Mouse (Mus musculus): Measurements from ENCODE around the gene Fancc. TPM values are rescaled to one million over a fixed set of nuclear protein-coding genes. Genes with fewer than 3 reads are reported as not detected.

Gene Fancc
- polyA plus RNA-seq, 2 experiments = 6.9 to 8.6 TPM

GRCm38 (mm10) chr13:63486791-63487706 is 10.0 kb downstream of the Fancc start:
- ATAC-seq (ENCODE audit: insufficient read depth) (no peak), DNase-seq (ENCODE audit: low read depth in 3 of 3, low spot score in 3 of 3) (no peak)
- Histone ChIP-seq H3K27ac (no peak overlapping the region), H3K4me1 (replicated peaks; ENCODE audit: control insufficient read depth in 2 of 2, insufficient read depth in 2 of 2, low read length in 1 of 2) (no peaks in the 10 kb centered on the region), H3K27me3 (ENCODE audit: control insufficient read depth, insufficient read depth, low read length) (no peaks in the 10 kb centered on the region), H3K4me3 (ENCODE audit: insufficient read depth in 1 of 2, low read depth in 2 of 2, low read length in 2 of 2) (no peak overlapping the region), H3K9ac (replicated peaks) (no peak overlapping the region), H3K9me3 (ENCODE audit: control insufficient read depth, low read length) (no peaks in the 10 kb centered on the region), H3K4me2 (ENCODE audit: low read depth) (no peak overlapping the region), H3K36me3 (replicated peaks; ENCODE audit: control insufficient read depth, insufficient read depth, low read depth) (no peaks in the 10 kb centered on the region)
- no peak for TF ChIP-seq CTCF (IDR thresholded peaks at IDR 0.05; ENCODE audit: low read depth)
- TF ChIP-seq EP300 (IDR thresholded peaks at IDR 0.05; ENCODE audit: low read depth) = no peak
- 47% methylated on average over 18 of the region's 18 CpGs for WGBS (ENCODE audit: insufficient replicate concordance)

GRCm38 (mm10) chr13:63475356-63475755 is 21.7 kb downstream of the Fancc start:
- 77% methylated on average over 8 of the region's 8 CpGs for WGBS (ENCODE audit: insufficient replicate concordance)
- H3K4me2 ChIP-seq (ENCODE audit: low read depth) = no peak overlapping the region
- no peaks in the 10 kb centered on the region for H3K36me3 ChIP-seq (replicated peaks; ENCODE audit: control insufficient read depth, insufficient read depth, low read depth)
- H3K4me1 ChIP-seq (replicated peaks; ENCODE audit: control insufficient read depth in 2 of 2, insufficient read depth in 2 of 2, low read length in 1 of 2) = no peaks in the 10 kb centered on the region
- no peaks in the 10 kb centered on the region for H3K9me3 ChIP-seq (ENCODE audit: control insufficient read depth, low read length)
- H3K9ac ChIP-seq (replicated peaks) = no peak overlapping the region
- ATAC-seq (ENCODE audit: insufficient read depth) (no peak), DNase-seq (ENCODE audit: low read depth in 3 of 3, low spot score in 3 of 3) (no peak)
- H3K27me3 ChIP-seq (ENCODE audit: control insufficient read depth, insufficient read depth, low read length) = no peaks in the 10 kb centered on the region
- H3K4me3 ChIP-seq (ENCODE audit: insufficient read depth in 1 of 2, low read depth in 2 of 2, low read length in 2 of 2) = no peak overlapping the region
- TF ChIP-seq EP300 (IDR thresholded peaks at IDR 0.05; ENCODE audit: low read depth) (no peak), CTCF (IDR thresholded peaks at IDR 0.05; ENCODE audit: low read depth) (no peak)
- H3K27ac ChIP-seq = no peak overlapping the region

GRCm38 (mm10) chr13:63452898-63453297 is 44.2 kb downstream of the Fancc start:
- no peak for TF ChIP-seq EP300 (IDR thresholded peaks at IDR 0.05; ENCODE audit: low read depth)
- TF ChIP-seq CTCF (IDR thresholded peaks at IDR 0.05; ENCODE audit: low read depth) = no peak
- Histone ChIP-seq H3K9me3 (ENCODE audit: control insufficient read depth, low read length) (no peaks in the 10 kb centered on the region), H3K4me2 (ENCODE audit: low read depth) (no peak overlapping the region), H3K27me3 (ENCODE audit: control insufficient read depth, insufficient read depth, low read length) (no peaks in the 10 kb centered on the region), H3K36me3 (replicated peaks; ENCODE audit: control insufficient read depth, insufficient read depth, low read depth) (no peaks in the 10 kb centered on the region), H3K9ac (replicated peaks) (no peak overlapping the region), H3K27ac (no peak overlapping the region), H3K4me3 (ENCODE audit: insufficient read depth in 1 of 2, low read depth in 2 of 2, low read length in 2 of 2) (no peak overlapping the region), H3K4me1 (replicated peaks; ENCODE audit: control insufficient read depth in 2 of 2, insufficient read depth in 2 of 2, low read length in 1 of 2) (no peaks in the 10 kb centered on the region)
- WGBS (ENCODE audit: insufficient replicate concordance) = 49% methylated on average over 5 of the region's 5 CpGs
- ATAC-seq (ENCODE audit: insufficient read depth) (no peak), DNase-seq (ENCODE audit: low read depth in 3 of 3, low spot score in 3 of 3) (no peak)

GRCm38 (mm10) chr13:63451140-63451539 is 45.9 kb downstream of the Fancc start:
- whole genome bisulfite sequencing (ENCODE audit: insufficient replicate concordance) = 56% methylated on average over 7 of the region's 7 CpGs
- H3K9ac ChIP-seq (replicated peaks) = no peak overlapping the region
- ATAC-seq (ENCODE audit: insufficient read depth) = no peak
- no peak overlapping the region for H3K4me3 ChIP-seq (ENCODE audit: insufficient read depth in 1 of 2, low read depth in 2 of 2, low read length in 2 of 2)
- H3K4me1 ChIP-seq (replicated peaks; ENCODE audit: control insufficient read depth in 2 of 2, insufficient read depth in 2 of 2, low read length in 1 of 2) = no peaks in the 10 kb centered on the region
- no peak for DNase-seq (ENCODE audit: low read depth in 3 of 3, low spot score in 3 of 3)
- no peaks in the 10 kb centered on the region for H3K27me3 ChIP-seq (ENCODE audit: control insufficient read depth, insufficient read depth, low read length)
- H3K9me3 ChIP-seq (ENCODE audit: control insufficient read depth, low read length) = no peaks in the 10 kb centered on the region
- no peaks in the 10 kb centered on the region for H3K36me3 ChIP-seq (replicated peaks; ENCODE audit: control insufficient read depth, insufficient read depth, low read depth)
- no peak for TF ChIP-seq CTCF (IDR thresholded peaks at IDR 0.05; ENCODE audit: low read depth)
- no peak for TF ChIP-seq EP300 (IDR thresholded peaks at IDR 0.05; ENCODE audit: low read depth)
- H3K4me2 ChIP-seq (ENCODE audit: low read depth) = no peak overlapping the region
- H3K27ac ChIP-seq = no peak overlapping the region

- no peaks in the 10 kb centered on the region for H3K4me1 ChIP-seq (replicated peaks; ENCODE audit: control insufficient read depth in 2 of 2, insufficient read depth in 2 of 2, low read length in 1 of 2)
- H3K9me3 ChIP-seq (ENCODE audit: control insufficient read depth, low read length) = no peaks in the 10 kb centered on the region
- no peak for DNase-seq (ENCODE audit: low read depth in 3 of 3, low spot score in 3 of 3)
- H3K4me3 ChIP-seq (ENCODE audit: insufficient read depth in 1 of 2, low read depth in 2 of 2, low read length in 2 of 2) = no peak overlapping the region
- H3K27ac ChIP-seq = no peak overlapping the region
- H3K27me3 ChIP-seq (ENCODE audit: control insufficient read depth, insufficient read depth, low read length) = no peaks in the 10 kb centered on the region
- 57% methylated on average over 6 of the region's 6 CpGs for WGBS (ENCODE audit: insufficient replicate concordance)
- no peak for ATAC-seq (ENCODE audit: insufficient read depth)
- TF ChIP-seq EP300 (IDR thresholded peaks at IDR 0.05; ENCODE audit: low read depth) (no peak), CTCF (IDR thresholded peaks at IDR 0.05; ENCODE audit: low read depth) (no peak)
- no peaks in the 10 kb centered on the region for H3K36me3 ChIP-seq (replicated peaks; ENCODE audit: control insufficient read depth, insufficient read depth, low read depth)
- H3K9ac ChIP-seq (replicated peaks) = no peak overlapping the region
- H3K4me2 ChIP-seq (ENCODE audit: low read depth) = no peak overlapping the region
Observed at GRCm38 (mm10) chr13:63445419-63445818, 51.7 kb downstream of the Fancc start.
